Mouse (Mus musculus) kidney, postnatal 10 days (tissue): ENCODE results near the gene Pde7b.

Source experiments
- DNase-seq: peaks from one replicate; pipeline ENCODE4 v3.0.0; 2021; ENCODE audit warnings: mixed read lengths

Pde7b gene

GRCm38 (mm10) chr10:20408336-20408735 lies 316.5 kb downstream of the Pde7b start:
- peak; percentile 58 for DNase-seq

DNA sequence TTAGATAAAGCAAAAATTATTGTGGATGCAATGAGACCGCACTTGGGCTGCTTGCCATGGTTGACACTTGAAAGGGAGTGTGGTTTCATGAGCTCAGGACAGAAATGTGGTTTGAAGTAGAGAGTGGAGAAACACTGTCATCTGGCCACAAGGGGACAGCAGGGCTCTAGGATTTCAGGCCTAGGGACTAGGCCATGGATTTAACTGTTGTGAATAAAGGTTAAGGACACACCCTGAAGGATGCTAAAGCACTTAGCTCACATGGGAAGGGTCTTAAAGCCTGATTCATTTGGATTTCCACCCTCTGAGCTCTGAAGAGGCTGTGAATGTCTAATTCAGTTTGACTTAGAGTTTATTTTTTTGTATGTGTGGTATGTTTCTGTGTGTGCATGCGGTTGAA lies 319.4 kb downstream of the Pde7b start:
- peak; percentile 74 for DNase-seq

DNA sequence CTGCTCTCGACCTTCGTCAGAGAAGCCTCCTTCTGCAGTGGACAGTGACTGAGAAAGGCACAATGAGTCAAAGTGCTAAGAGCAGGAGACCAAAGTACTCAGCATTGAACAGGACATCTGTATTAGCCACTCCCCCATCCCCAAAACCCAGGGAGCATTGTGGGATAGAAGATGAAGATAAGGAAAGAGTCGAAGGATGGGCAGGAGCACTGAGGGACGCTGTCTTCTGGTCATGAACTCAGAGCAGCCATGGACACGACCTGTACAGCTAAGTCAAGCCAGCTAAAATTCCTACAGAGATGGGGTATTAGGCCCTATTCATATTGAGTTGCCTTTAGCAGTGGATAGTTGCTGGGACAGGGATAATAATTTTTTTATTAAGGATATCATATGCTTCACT lies 321.9 kb downstream of the Pde7b start:
- DNase-seq, result no peak

DNA sequence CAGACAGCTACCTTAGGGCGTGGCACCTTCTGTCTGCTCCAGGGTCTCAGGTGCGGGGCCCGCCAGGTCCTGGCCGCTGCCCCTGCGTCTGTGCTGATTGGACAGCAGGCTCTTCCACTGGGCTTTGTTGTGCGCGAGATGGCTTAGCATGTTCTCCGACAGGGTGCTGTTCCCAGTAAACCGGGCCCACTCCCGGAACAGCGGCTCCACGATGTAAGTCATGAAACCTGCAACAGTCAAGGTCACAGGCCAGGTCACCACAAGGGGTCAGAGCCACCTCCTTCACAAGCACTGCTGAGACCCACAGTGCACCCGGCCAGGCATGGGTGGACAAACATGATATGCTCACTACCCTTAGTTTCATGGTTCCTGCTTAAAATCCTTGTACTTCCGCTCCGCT lies 324.5 kb downstream of the Pde7b start:
- no peak for DNase-seq

DNA sequence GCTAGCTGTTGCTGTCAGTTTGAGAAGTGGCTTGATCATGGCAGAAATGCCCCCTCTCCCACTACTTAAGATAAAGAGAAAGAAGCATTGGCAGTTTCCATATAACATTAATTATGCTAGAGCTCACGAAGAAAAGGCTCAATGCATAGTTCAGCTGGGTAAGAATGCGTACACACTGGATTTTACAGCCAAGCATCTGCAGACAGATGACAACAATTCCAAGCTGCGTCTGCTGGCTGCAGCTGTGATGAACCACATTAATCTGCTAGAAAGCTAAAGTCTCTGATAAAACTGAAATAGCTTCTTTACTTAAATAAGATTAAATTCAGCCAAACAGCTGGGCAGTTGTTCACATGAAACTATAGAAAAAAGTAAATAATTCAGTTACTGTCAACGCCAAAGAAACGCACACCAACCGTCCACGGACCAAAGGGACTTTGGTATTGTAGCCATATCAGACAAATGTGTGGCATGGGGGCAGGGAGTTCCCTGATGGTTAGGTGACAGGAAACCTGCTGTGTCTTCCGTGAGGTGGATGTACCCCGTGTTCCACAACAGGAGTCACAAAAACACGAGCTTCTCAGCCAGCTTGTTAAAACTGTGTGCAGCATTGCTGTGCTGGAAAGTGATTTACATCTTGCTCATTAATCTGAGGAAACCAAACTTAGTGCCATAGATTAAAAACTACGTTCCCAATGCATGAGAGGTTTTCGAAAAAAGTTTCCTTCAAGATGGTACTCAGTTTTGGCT lies 326.1 kb downstream of the Pde7b start:
- DNase-seq, result no peak

GRCm38 (mm10) chr10:20398224-20398623 lies 326.7 kb downstream of the Pde7b start:
- DNase-seq, result no peak

- DNase-seq, result no peak
Observed at GRCm38 (mm10) chr10:20395778-20396177, 329.1 kb downstream of the Pde7b start.

GRCm38 (mm10) chr10:20394815-20395214 lies 330.1 kb downstream of the Pde7b start:
- DNase-seq, result no peak

- no peak for DNase-seq
Observed at GRCm38 (mm10) chr10:20390568-20390967, 334.3 kb downstream of the Pde7b start.

GRCm38 (mm10) chr10:20382807-20383419 lies 342.0 kb downstream of the Pde7b start:
- DNase-seq, result no peak

DNA sequence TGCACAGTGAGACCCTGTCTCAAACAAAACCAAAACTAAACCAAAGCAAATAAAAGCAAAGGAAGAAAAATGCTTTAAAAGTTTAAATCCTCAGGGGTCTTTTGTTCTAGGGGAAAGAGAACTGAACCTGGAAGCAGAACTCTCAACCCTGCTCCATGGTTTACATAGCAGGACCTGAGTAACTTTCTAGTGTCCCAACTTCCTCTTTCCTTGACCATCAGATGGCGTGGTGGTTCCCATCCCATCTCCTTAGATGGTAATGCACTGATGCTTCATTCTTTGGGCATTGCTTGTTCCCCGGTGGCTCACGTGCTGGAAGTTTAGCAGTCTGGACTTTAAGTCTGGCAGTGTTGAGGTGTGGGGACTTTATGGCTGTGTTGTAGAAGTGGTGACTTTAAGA lies 343.5 kb downstream of the Pde7b start:
- no peak for DNase-seq

- no peak for DNase-seq
Observed at GRCm38 (mm10) chr10:20380798-20381197, 344.1 kb downstream of the Pde7b start.

- no peak for DNase-seq
Observed at GRCm38 (mm10) chr10:20379071-20379735, 345.7 kb downstream of the Pde7b start.

- no peak for DNase-seq
Observed at GRCm38 (mm10) chr10:20377621-20378020, 347.3 kb downstream of the Pde7b start.

GRCm38 (mm10) chr10:20372046-20372445 lies 352.8 kb downstream of the Pde7b start:
- peak; percentile 13 for DNase-seq

DNA sequence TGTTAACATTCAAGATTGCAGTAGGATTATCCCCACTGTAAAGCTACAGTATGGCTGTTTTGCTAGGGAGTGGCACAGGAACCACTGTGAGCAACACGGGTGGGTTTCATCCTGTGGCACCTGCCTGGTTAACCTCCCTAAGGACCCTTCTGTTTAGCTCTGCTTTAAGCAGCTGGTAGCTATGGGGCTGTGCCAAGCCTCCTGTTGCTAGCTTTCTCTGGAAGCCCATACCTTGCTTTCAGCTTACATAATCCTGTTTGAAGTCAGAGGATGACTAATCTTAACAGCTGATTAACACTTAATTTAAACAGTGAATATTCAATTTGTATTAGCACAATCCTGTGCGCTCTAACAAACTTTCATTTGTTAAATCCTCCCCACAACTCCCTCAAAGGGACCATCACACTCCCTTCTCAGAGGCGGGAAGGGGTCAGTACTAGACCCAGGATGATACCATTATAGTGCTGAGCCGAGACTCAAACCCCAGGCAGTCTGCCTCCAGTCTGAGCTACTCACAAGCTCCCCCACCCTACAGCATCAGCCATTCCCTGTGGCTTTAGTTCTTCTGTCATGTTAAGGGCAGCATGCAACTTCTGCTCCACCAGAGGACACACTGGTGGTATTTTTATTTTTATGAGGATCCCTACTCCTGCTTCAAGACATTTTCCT lies 362.3 kb downstream of the Pde7b start:
- no peak for DNase-seq

- DNase-seq, result peak; percentile 28
Observed at GRCm38 (mm10) chr10:20361542-20362449, 363.1 kb downstream of the Pde7b start.

- no peak for DNase-seq
Observed at GRCm38 (mm10) chr10:20348894-20349293, 376.0 kb downstream of the Pde7b start.
